Mouse (Mus musculus): ENCODE results near the gene 2010106E10Rik.

Gene 2010106E10Rik

GRCm38 (mm10) chrX:112494974-112495373 lies at the start of gene 2010106E10Rik:
Gene 2010106E10Rik (plus strand): TSS chrX:112495274.
- no peak for DNase-seq

- DNase-seq, result no peak
Observed at GRCm38 (mm10) chrX:112505651-112506050, 10.6 kb downstream of the 2010106E10Rik start.

- DNase-seq, result peak; percentile 16 to 34
Observed at GRCm38 (mm10) chrX:112524755-112525154, 29.7 kb downstream of the 2010106E10Rik start.

GRCm38 (mm10) chrX:112543115-112543514 lies 48.0 kb downstream of the 2010106E10Rik start:
- no peak for DNase-seq

- peak; percentile 51 to 53 for DNase-seq
Observed at GRCm38 (mm10) chrX:112567716-112568115, 72.6 kb downstream of the 2010106E10Rik start.

- DNase-seq, result peak; percentile 82 to 83
Observed at GRCm38 (mm10) chrX:112600511-112601305, 105.6 kb downstream of the 2010106E10Rik start, which contains the start of gene Zfp711. Gene Zfp711 (plus strand): TSS chrX:112600526.

GRCm38 (mm10) chrX:112601306-112602120 lies 106.4 kb downstream of the 2010106E10Rik start:
- peak; percentile 74 to 75 for DNase-seq
